Mouse (Mus musculus) erythroblast, embryonic 14.5 days (primary cell): Measurements from ENCODE around the gene Nkx1-2.

Experiments used
- GATA1 ChIP-seq: IDR thresholded peaks from 2 replicates; pipeline ENCODE4 v1.6.1; 2012; ENCODE audit warnings: low read length, inconsistent platforms, mixed read lengths
- TAL1 ChIP-seq: IDR thresholded peaks from 3 replicates; pipeline ENCODE4 v1.6.1; 2012; ENCODE audit warnings: low read length, inconsistent platforms, mixed read lengths

GRCm38 (mm10) chr7:132608316-132609020, 9.0 kb upstream of the Nkx1-2 start:
- TF ChIP-seq GATA1, result no peak
- TF ChIP-seq TAL1, result no peak
